Mouse (Mus musculus): ENCODE measurements around the gene Fcer1g. TPM values are rescaled to one million over a fixed set of nuclear protein-coding genes. Genes with fewer than 3 reads are reported as not detected.
A peak's percentile ranks its signal among the peaks of the same experiment; 100 is the strongest.

Gene Fcer1g
- total and polyA plus RNA-seq, 3 experiments: 12.4 to 50.8 (median 15.3) TPM

DNA sequence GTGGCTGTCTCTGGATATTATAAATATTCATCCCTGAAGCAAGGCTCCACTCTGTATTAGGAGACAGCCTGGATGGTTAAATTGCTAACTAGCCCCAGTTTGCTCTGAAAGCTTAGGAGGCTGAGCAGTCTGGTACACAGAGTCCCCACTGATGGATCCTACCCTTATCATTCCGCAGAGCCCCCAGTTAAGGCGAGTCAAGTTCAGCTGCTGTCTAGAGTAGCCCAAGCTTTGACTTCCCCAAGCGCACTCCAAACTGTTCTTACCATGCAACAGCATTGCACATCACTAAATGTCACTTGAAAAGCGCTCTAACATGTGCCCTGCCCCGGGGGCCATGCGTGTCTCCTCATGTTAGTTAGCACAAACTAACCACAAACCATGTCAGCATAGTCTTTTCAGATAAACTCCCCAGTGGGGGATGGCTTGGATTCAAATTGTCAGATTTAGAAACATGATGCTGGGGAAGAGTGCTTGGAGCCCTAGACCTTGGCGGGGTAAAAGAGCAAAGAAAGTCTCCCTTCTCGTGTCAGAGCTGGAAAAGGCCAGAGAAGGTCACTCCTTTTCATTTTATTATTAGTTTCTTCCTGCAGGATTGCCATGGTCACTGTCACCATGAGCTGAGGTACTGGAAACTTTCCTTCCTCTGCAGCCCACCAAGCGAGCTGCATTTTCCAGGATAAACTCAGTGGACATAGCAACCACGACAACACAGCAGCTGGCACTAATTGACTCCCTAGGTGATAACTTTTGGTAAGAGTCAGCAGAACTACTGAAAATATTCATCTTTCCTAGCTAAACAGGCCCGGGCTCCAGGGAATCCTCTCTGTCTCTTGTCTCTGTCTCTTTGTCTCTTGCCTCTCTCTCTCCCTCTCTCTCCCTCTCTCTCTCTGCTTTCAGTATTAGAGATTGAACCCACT is 40.0 kb downstream of the Fcer1g start:
- peaks cover 2% of the 10 kb centered on the region; the same call in 1 of the 2 replicates for H3K79me2 ChIP-seq (replicated peaks; ENCODE audit: control insufficient read depth, insufficient read depth, low read length)
- no peaks in the 10 kb centered on the region for H3K36me3 ChIP-seq (ENCODE audit: control insufficient read depth, insufficient read depth, low read length)
- H3K4me3 ChIP-seq: peak overlapping the region; percentile 42
- H3K27me3 ChIP-seq (ENCODE audit: control insufficient read depth, insufficient read depth, low read length): 0 out of 2 replicates have a peak, but pooled peaks cover 1% of the 10 kb centered on the region
- DNase-seq: no peak
- H3K4me1 ChIP-seq (ENCODE audit: control insufficient read depth, insufficient read depth, low read length): peaks cover 9% of the 10 kb centered on the region
- H3K27ac ChIP-seq: peak overlapping the region; percentile 69
- TF ChIP-seq POLR2A (IDR thresholded peaks at IDR 0.05; ENCODE audit: insufficient read depth, low read depth, low read length): no peak
- no peak for TF ChIP-seq CTCF (IDR thresholded peaks at IDR 0.05)
- TF ChIP-seq EP300 (IDR thresholded peaks at IDR 0.05; ENCODE audit: insufficient read depth, low read depth, low read length): no peak
- peak overlapping the region; percentile 90 for H3K9ac ChIP-seq (ENCODE audit: low read depth, low read length)
- intact Hi-C loops (cut with DNase I): loop anchor here (2.0 kb wide), 2 partner anchors 27 to 29 kb away; no protein-coding TSS in a partner anchor
- 38% methylated on average over 11 of the region's 11 CpGs for WGBS

DNA sequence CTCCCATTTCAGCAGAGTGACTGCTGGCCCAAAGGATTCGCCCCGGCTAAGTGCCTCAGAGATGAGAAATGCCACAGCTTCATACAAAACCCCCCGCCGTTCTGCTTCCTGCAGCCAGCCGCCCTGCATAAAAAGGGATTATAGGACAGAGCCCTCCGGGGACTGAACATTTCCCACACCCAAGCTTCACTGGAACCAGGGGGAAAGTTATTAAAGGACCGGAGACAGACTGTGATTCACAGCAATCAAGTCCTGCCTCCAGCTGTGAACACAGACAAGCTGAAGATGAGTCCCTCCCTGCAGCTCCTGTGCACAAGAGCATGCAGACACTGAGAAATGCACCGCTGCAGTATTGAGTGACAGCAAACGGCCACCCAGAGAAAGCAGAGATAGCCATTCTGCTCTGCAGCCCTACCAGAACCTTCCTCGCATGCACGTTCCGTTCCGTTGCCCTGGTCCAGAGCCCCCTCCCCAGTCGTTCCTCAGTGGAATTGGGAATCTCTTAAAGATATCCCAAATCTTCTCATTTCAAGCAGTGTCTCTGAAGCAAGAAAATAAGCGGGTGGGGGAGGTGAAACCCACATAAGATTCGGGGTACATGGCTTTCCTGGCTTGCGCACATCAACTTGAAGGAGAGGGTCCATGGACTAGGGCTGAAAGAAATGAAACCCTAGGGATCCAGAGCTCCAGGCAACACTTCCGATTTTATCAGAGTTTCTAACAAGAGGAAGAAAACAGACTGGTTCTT is 40.9 kb downstream of the Fcer1g start:
- DNase-seq: peak; percentile 25 to 43
- H3K27me3 ChIP-seq (ENCODE audit: control insufficient read depth, insufficient read depth, low read length): 0 out of 2 replicates have a peak, but pooled peaks cover 1% of the 10 kb centered on the region
- 8% methylated on average over 18 of the region's 18 CpGs for WGBS
- H3K4me1 ChIP-seq (ENCODE audit: control insufficient read depth, insufficient read depth, low read length): peaks cover 11% of the 10 kb centered on the region
- peak overlapping the region; percentile 42 for H3K4me3 ChIP-seq
- no peaks in the 10 kb centered on the region for H3K36me3 ChIP-seq (ENCODE audit: control insufficient read depth, insufficient read depth, low read length)
- H3K9ac ChIP-seq (ENCODE audit: low read depth, low read length): peak overlapping the region; percentile 61
- TF ChIP-seq CTCF (IDR thresholded peaks at IDR 0.05) (no peak), EP300 (IDR thresholded peaks at IDR 0.05; ENCODE audit: insufficient read depth, low read depth, low read length) (no peak), POLR2A (IDR thresholded peaks at IDR 0.05; ENCODE audit: insufficient read depth, low read depth, low read length) (no peak)
- H3K27ac ChIP-seq: peak overlapping the region; percentile 69
- H3K79me2 ChIP-seq (replicated peaks; ENCODE audit: control insufficient read depth, insufficient read depth, low read length): peaks cover 2% of the 10 kb centered on the region; the same call in 1 of the 2 replicates
- intact Hi-C loops (cut with DNase I): loop anchor here (2.0 kb wide), 1 partner anchor 28 kb away; no protein-coding TSS in a partner anchor

DNA sequence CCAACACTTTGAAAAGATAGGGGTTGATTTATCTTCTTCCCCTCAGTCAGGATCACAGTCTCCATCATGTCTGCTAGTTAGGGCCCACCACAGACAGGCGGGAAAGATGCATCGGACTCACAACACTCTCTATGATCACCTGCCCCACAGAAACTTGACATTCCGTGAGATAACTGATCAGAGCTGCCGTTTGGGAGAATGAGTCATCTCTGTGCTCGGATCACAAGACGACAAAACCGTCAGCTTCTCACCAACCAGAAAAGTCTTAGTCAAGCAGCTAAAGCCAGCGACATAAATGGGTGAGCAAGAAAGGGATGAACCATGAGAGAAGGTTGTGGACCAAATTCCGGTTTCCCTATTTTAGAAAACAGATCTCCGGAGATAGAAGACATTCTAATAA is 41.9 kb downstream of the Fcer1g start:
- WGBS: 59% methylated on average over 10 of the region's 10 CpGs
- 0 out of 2 replicates have a peak, but pooled peaks cover 1% of the 10 kb centered on the region for H3K27me3 ChIP-seq (ENCODE audit: control insufficient read depth, insufficient read depth, low read length)
- DNase-seq: no peak
- H3K4me3 ChIP-seq: peak overlapping the region; percentile 42; the same call in 1 of the 2 replicates
- H3K36me3 ChIP-seq (ENCODE audit: control insufficient read depth, insufficient read depth, low read length): no peaks in the 10 kb centered on the region
- H3K9ac ChIP-seq (ENCODE audit: low read depth, low read length): no peak overlapping the region
- peak overlapping the region; percentile 69; the same call in 1 of the 2 replicates for H3K27ac ChIP-seq
- peaks cover 3% of the 10 kb centered on the region; the same call in 1 of the 2 replicates for H3K79me2 ChIP-seq (replicated peaks; ENCODE audit: control insufficient read depth, insufficient read depth, low read length)
- intact Hi-C loops (cut with DNase I): loop anchor here (2.0 kb wide), 1 partner anchor 27 kb away; no protein-coding TSS in a partner anchor
- no peak for TF ChIP-seq EP300 (IDR thresholded peaks at IDR 0.05; ENCODE audit: insufficient read depth, low read depth, low read length)
- TF ChIP-seq CTCF (IDR thresholded peaks at IDR 0.05): no peak
- H3K4me1 ChIP-seq (ENCODE audit: control insufficient read depth, insufficient read depth, low read length): peaks cover 15% of the 10 kb centered on the region

DNA sequence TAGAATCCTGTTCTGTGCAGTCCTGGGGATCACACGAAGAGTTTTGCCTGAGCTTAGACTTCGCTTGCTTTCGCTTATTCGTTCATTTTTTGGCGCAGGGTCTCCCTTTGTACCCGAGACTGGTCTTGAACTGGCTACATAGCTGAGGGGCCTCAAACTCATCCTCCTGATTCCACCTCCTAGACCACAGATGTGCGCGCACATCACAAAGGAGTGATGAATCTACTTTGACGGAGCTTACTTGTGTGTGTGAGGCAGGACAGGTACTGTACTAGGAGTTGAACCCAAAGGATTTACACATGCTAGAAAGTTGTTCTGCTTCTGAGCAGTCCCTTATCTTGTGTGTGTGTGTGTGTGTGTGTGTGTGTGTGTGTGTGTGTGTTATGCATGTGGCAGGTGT is 43.3 kb downstream of the Fcer1g start:
- H3K27ac ChIP-seq: peak overlapping the region; percentile 82
- peaks cover 16% of the 10 kb centered on the region for H3K4me1 ChIP-seq (ENCODE audit: control insufficient read depth, insufficient read depth, low read length)
- no peak overlapping the region for H3K9ac ChIP-seq (ENCODE audit: low read depth, low read length)
- intact Hi-C loops (cut with DNase I): no loop called here
- 0 out of 2 replicates have a peak, but pooled peaks cover under 1% of the 10 kb centered on the region for H3K27me3 ChIP-seq (ENCODE audit: control insufficient read depth, insufficient read depth, low read length)
- TF ChIP-seq POLR2A (IDR thresholded peaks at IDR 0.05; ENCODE audit: insufficient read depth, low read depth, low read length) (no peak), CTCF (IDR thresholded peaks at IDR 0.05) (no peak), EP300 (IDR thresholded peaks at IDR 0.05; ENCODE audit: insufficient read depth, low read depth, low read length) (no peak)
- no peak for DNase-seq
- peaks cover 3% of the 10 kb centered on the region; the same call in 1 of the 2 replicates for H3K79me2 ChIP-seq (replicated peaks; ENCODE audit: control insufficient read depth, insufficient read depth, low read length)
- peaks cover 2% of the 10 kb centered on the region; the same call in 1 of the 2 replicates for H3K36me3 ChIP-seq (ENCODE audit: control insufficient read depth, insufficient read depth, low read length)
- 96% methylated on average over 9 of the region's 9 CpGs for WGBS
- no peak overlapping the region for H3K4me3 ChIP-seq

DNA sequence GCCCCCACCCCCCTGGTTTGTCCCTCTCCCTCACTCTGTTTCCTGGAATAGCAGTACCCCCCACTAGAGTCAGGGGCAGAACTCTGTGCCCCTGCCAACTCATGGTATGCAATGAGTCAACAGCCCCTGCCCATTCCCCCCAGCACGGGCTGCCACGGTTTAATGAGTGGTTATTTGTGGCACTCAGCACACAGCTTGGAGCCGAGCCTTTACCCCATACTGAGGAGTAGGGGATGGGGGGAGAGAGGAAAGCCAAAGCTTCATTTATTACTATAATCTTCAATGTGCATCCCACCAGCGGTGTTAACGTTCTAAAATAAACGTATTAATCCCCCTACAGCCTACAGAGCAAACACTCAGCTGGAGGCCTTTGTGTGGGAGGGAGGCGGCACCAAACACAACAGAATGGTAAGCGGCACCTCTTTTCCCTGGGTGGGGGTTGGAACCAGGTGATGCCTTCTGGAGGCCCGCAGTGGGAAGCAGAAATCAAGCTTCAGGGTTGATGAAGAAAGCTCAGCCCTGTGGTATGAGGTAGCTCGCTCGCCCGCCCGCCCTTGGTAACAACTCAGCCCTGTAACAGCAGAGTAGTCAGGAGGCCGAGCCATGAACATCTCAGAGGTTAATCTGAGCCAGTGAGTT is 44.6 kb downstream of the Fcer1g start:
- 56% methylated on average over 14 of the region's 14 CpGs for WGBS
- H3K9ac ChIP-seq (ENCODE audit: low read depth, low read length): peak overlapping the region; percentile 66
- H3K27me3 ChIP-seq (ENCODE audit: control insufficient read depth, insufficient read depth, low read length): no peaks in the 10 kb centered on the region
- TF ChIP-seq CTCF (IDR thresholded peaks at IDR 0.05) (no peak), EP300 (IDR thresholded peaks at IDR 0.05; ENCODE audit: insufficient read depth, low read depth, low read length) (0 out of 2 replicates have a peak, but pooled peaks have one; percentile 23)
- H3K27ac ChIP-seq: peak overlapping the region; percentile 82
- intact Hi-C loops (cut with DNase I): no loop called here
- peak; percentile 20 to 38 for DNase-seq
- peaks cover 22% of the 10 kb centered on the region for H3K4me1 ChIP-seq (ENCODE audit: control insufficient read depth, insufficient read depth, low read length)
- 0 out of 2 replicates have a peak overlapping the region, but pooled peaks have one; percentile 1 for H3K4me3 ChIP-seq
- H3K36me3 ChIP-seq (ENCODE audit: control insufficient read depth, insufficient read depth, low read length): peaks cover 2% of the 10 kb centered on the region; the same call in 1 of the 2 replicates
- H3K79me2 ChIP-seq (replicated peaks; ENCODE audit: control insufficient read depth, insufficient read depth, low read length): peaks cover 2% of the 10 kb centered on the region; the same call in 1 of the 2 replicates

Data from heart, adult 2 months (tissue).